Mouse (Mus musculus) adrenal gland, postnatal 4 days (tissue): ENCODE data around the gene Eif3f. TPM values are rescaled to one million over a fixed set of nuclear protein-coding genes. Genes with fewer than 3 reads are reported as not detected.
A peak's percentile ranks its signal among the peaks of the same experiment; 100 is the strongest.

Source experiments
- DNase-seq, 2 experiments: peaks; one replicate each; pipeline ENCODE4 v3.0.0; 2021 to 2022; ENCODE audit warnings: low spot score in 2 of 2, mixed read lengths in 2 of 2
- total RNA-seq, 2 experiments: library from RNA; stranded (reverse); gene quantifications; 2 replicates each; pipeline ENCODE4 v1.2.3; 2021

The Eif3f gene
- total RNA-seq, 2 experiments from 2014 or later: 246 to 249 TPM

DNA sequence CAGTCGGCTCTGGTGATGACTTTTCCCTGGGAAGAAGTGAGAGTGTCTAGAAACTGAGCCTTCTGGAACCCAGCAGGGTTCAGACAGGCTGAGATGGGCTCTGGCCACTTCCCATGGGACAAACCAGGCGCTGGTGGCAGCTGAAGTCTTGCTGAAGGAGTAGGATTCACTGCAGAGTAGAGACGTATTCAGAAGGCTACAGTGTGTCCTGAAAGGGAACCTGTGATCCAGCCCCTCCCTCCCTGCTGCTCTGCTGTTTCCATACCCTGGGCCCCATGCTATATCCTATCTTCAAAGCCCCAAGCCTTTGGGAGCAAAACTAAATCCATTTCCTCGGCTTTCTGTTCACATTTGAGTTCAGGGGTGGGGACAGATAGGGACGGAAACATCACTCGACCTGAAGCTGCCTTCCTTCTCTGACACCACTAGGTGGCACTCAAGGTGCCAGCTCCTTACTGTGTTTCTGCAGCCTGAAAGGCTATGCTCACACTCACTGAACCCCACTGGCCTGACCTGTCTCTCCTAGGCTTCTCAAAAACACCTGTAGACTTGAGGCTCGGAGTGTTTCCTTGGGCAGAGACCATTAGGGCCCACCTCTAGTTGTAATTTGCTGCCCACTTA is 32.6 kb downstream of the Eif3f start:
- DNase-seq: peak in 1 of 2 experiments; percentile 33

DNA sequence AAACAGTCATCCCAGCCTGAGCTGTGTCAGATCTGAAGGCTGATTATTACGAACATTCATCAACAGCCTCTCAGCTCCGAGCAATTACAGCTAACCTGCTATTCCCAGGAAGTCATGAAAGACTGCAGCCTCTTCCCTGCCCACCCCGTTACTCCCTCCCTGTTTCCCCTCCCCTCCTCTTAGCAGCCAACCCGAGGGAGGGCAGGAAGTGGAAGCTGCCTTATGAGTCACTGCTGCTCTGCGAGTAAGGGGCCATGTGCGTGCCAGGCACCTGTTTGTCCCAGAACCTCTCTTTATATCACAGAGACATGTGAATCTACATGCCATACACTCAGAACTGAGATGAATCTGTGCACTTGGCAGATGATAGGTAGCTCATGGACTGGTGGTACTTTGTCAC is 34.0 kb downstream of the Eif3f start:
- DNase-seq: no peak

DNA sequence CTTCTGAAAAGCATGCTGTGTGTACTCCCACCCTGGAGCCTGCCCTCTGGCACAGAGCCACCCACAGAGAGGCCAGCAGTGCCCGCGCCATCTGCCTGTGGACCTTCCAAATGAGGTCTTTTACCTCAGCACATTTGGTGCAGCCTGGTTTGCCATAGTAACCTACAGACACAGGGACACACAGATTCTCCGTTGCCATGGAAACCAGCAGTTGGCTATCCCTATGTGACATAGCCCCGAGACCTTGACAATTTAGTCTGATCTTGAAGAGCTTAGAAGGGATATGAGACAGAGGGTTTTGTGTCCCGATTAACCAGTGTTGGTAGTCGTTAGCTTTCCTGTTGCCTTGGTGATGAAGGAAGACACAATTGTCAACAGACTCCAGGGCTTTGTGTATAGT is 38.1 kb downstream of the Eif3f start:
- no peak for DNase-seq

DNA sequence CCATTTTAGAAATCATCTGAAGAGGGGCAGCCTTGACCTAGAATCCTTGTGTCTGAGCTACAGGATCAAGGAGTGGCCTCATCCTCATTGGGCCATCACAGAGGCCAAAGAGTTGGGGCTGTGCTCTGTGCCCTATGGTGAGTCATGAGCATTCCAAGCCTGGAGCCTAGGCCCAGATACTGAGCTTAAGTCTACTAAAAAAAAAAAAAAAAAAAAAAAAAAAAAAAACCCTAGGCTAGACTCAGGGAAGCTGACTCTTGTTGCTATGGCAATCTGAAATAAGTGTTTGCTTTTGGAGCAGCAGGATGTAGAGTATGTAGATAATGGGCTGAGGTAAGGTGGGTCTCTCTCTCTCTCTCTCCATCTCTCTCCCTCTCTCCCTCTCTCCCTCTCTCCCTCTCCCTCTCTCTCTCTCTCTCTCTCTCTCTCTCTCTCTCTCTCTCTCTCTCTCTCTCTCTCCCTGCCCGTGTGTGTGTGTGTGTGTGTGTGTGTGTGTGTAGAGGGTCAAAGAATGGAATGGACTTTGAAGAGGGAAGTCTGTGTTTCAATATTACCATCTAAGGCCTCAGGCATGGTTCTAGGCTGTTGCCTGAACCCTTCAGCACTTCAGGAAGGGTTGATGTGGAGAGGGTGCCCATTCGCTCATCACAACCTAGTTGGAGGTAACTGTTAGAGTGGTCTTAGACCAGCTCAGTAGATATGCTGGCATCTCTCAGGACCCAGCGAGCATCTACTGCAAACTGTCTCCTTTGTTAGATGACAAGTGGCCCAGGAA is 51.9 kb downstream of the Eif3f start:
- no peak for DNase-seq

DNA sequence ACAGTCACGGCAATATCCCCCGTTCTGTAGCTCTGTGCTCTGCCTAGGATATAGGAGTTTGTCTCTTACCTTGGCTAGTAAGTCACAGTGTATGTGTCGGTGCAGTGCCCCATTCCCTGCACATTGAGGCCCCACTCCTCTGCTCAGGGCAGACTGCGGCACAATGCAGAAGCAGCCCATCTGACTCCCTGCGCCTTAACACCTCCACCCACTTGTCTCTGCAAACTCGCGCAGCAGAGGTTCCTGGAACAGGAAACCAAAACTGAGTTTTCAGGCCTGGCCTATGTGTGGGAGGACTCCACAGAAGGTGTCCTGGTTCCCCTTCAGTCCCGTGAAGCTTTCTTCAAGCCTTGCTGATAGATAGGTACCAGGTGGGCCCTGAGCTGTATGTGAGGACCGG is 57.0 kb downstream of the Eif3f start:
- DNase-seq: no peak

Other genes starting within 250 kb of the Eif3f start
- not detected for gene Olfr512, start 221.1 kb upstream of the Eif3f start, total RNA-seq
- not detected for gene Olfr513, start 183.4 kb upstream of the Eif3f start, total RNA-seq
- not detected for gene Olfr514, start 108.4 kb upstream of the Eif3f start, total RNA-seq
- gene Olfr516, start 83.9 kb upstream of the Eif3f start, total RNA-seq: not detected
- not detected for gene Olfr517, start 62.0 kb upstream of the Eif3f start, total RNA-seq
- gene Olfr518, start 49.4 kb upstream of the Eif3f start, total RNA-seq: not detected
- gene Olfr519, start 40.0 kb upstream of the Eif3f start, total RNA-seq: not detected
- under 1 TPM; 0.48 to 0.62 TPM for gene Nlrp10, start 4.2 kb upstream of the Eif3f start, total RNA-seq
- gene Tub, start 15.9 kb downstream of the Eif3f start, total RNA-seq: 10 to 100 TPM; 44.9 to 48.1 TPM
- gene Ric3, start 148.9 kb downstream of the Eif3f start, total RNA-seq: 10 to 100 TPM; 24.6 to 28.1 TPM
- gene Lmo1, start 240.8 kb downstream of the Eif3f start, total RNA-seq: 10 to 100 TPM; 10.0 to 11.1 TPM